Mouse (Mus musculus) bone marrow macrophage, adult 2 months (primary cell): Measurements from ENCODE around the gene Pla2g6. TPM values are rescaled to one million over a fixed set of nuclear protein-coding genes. Genes with fewer than 3 reads are reported as not detected.

Experiments used
- H3K27ac ChIP-seq: 2 replicates; pipeline ENCODE4 v1.5.1; 2012; ENCODE audit warnings: low read depth, low read length; ENCODE audit not compliant: insufficient read depth
- H3K4me1 ChIP-seq: 2 replicates; pipeline ENCODE4 v1.6.1; 2012; ENCODE audit warnings: low read length; ENCODE audit not compliant: control insufficient read depth, insufficient read depth
- H3K4me3 ChIP-seq: 2 replicates; pipeline ENCODE4 v1.5.1; 2012; ENCODE audit warnings: mild to moderate bottlenecking, low read length, moderate library complexity; ENCODE audit not compliant: insufficient read depth
- CTCF ChIP-seq: IDR thresholded peaks from 2 replicates; pipeline ENCODE4 v1.5.1; 2012; ENCODE audit warnings: low read depth, mild to moderate bottlenecking, low read length, moderate library complexity
- POLR2A ChIP-seq: IDR thresholded peaks from 2 replicates; pipeline ENCODE4 v1.6.1; 2012; ENCODE audit warnings: mild to moderate bottlenecking, low read depth, low read length, borderline replicate concordance
- polyA plus RNA-seq: library from polyadenylated mRNA; stranded (reverse); fragments of >200 nt; gene quantifications from 2 replicates; pipeline ENCODE4 v1.2.4, GENCODE M21; 2012; ENCODE audit not compliant: missing spikeins, insufficient read depth, insufficient read length

The Pla2g6 gene
- polyA plus RNA-seq, 1 experiment, result 4.5 TPM

DNA sequence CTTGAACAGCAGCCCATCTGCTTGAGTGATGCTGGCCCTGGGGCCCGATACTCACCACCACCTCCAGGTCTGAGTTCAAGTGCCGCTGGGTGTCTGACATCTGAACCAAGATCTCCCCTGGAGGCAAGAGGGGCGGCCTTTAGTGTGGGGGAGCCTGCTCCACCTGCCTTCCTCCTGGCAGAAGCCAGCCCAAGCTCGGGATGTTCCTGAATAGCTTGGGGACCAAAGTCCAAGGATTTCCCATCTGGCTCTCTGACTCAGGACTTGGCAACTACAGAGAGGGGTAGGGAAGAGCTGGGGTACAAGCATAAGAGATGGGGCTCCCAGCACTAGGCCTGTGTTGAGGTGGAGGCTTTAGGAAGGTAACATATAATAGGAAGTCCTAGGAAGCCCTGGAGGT is 44.8 kb downstream of the Pla2g6 start:
- H3K27ac ChIP-seq, result no peak overlapping the region
- H3K4me1 ChIP-seq, result peaks cover 11% of the 10 kb centered on the region
- TF ChIP-seq CTCF (no peak), POLR2A (no peak)
- H3K4me3 ChIP-seq, result no peak overlapping the region

DNA sequence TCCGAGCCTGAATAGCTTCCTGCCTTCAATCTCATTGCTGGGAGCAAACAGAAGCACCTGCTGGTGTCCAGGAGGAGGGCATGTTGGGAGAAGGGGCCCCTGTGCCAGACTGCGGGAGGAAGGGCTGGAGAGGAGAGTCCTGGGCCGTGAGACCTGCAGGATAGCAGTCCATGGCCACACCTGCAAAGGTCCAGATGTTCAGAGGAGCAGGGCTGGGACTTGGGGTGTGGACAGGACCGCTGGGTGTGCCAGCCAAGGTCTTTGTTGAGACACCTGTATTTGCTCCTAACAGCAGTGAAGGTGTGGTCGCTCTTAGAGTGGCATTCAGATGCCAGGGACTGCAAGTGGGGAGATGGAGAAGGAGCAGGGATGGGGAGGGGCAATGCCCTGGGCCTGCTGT is 45.8 kb downstream of the Pla2g6 start:
- TF ChIP-seq POLR2A (no peak), CTCF (no peak)
- Histone ChIP-seq H3K27ac (no peak overlapping the region), H3K4me1 (peaks cover 11% of the 10 kb centered on the region), H3K4me3 (no peak overlapping the region)

DNA sequence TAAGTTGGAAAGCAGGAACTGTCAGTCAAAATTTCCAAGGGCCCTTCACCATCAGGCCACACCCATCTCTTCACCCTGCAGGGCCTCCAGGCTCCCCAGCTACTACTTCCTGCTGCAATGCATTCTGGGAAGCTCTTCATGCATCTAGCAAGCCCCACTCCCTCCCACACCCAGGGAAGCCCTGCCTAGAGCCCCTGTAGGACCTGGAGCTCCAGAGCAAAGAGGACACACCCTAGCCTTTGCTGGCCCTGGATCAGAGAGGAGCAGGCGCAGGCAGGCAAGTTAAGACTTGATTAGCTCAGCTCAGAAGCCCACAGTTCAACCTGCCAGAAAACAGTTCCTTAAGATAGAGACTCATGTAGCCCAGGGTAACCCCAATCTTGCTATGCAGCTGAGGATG is 46.8 kb downstream of the Pla2g6 start:
- TF ChIP-seq CTCF (no peak), POLR2A (no peak)
- Histone ChIP-seq H3K27ac (no peak overlapping the region), H3K4me3 (no peak overlapping the region)

DNA sequence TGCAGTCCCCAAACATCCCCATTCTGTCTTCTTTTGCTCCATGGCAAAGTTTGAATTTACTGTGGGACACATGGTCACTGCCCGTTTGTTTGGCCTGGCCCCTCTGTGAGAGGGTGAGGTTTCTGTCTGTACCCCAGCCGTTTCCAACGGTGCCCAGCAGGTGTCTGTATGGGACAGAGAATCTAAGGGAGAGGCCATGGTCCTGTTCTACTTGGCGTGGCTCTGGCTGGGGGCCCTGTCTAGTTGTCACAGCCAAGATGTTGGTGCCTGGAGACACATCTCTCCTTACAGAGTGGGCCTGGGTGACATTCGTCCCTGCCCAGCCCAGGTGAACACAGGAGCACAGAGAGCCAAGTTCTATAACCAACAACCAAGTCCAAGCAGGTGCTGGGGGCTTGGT is 47.3 kb downstream of the Pla2g6 start:
- no peak for TF ChIP-seq POLR2A
- no peak for TF ChIP-seq CTCF
- H3K4me1 ChIP-seq, result peaks cover 11% of the 10 kb centered on the region
- no peak overlapping the region for H3K4me3 ChIP-seq
- H3K27ac ChIP-seq, result no peak overlapping the region

More for the DNA sequence above, 46.8 kb downstream of the Pla2g6 start:
- H3K4me1 ChIP-seq, result peaks cover 11% of the 10 kb centered on the region

DNA sequence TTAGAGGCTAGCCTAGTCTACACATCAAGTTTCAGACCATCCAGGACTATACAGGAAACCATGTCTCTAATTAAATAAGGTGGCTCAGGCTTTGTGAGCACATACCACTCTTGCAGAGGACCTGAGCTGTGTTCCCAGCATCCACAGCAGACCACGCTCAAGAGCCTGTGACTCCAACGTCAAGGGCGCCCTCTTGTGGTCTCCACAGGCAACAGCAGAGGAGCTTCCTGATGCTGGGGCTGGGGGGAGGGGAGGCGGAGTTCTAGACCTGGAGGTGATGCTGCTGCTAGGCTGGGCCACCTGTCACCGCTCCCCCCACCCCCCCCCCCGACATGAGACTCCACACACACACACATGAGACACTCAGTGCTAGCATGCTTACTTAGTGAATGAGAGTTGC is 48.0 kb downstream of the Pla2g6 start:
- TF ChIP-seq POLR2A (no peak), CTCF (peak; percentile 54; the same call in 1 of the 2 replicates)
- Histone ChIP-seq H3K4me1 (peaks cover 11% of the 10 kb centered on the region), H3K27ac (no peak overlapping the region), H3K4me3 (no peak overlapping the region)

DNA sequence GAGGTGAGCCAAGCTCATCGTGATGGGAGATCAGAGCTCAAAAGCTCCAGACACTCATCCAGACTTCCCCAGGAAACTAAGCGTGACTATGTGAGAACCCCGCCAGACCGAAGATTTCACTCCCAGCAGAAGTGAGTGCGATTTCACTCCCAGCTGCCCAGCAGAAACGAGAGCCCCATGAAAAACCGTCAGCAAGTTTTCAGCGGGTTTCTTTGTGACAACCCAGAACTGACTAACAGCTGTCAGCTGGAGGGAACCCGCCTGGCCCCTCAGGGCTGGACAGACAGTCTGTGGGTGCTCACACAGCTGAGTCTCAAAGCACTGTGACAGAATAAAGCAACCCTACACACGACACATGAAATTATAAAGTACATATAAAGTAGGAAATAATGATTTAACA is 50.5 kb downstream of the Pla2g6 start:
- Histone ChIP-seq H3K4me3 (no peak overlapping the region), H3K4me1 (peaks cover 11% of the 10 kb centered on the region), H3K27ac (no peak overlapping the region)
- TF ChIP-seq POLR2A, result no peak
- TF ChIP-seq CTCF, result no peak

DNA sequence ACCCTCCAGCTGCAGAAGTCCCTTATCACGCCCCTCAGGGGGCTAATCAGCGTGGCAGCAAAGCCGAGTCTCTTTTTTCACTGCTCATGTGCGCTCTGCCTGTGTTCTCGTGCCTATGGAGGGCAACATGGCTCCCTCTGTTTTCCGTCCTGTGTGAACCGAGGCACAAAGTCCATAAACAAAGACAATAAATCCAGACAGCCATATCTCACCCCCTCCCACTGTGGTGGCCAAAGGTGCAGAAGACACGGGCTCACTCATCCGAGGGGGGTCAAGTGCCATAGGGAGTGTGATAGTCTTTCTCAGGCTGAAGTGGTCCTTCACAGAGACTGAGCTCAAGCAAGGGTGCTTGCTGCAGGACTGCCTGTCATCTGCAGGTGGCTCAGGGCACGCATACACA is 55.2 kb downstream of the Pla2g6 start:
- H3K4me1 ChIP-seq, result peaks cover 5% of the 10 kb centered on the region; the same call in 1 of the 2 replicates
- H3K4me3 ChIP-seq, result no peak overlapping the region
- TF ChIP-seq POLR2A (no peak), CTCF (no peak)
- no peak overlapping the region for H3K27ac ChIP-seq

DNA sequence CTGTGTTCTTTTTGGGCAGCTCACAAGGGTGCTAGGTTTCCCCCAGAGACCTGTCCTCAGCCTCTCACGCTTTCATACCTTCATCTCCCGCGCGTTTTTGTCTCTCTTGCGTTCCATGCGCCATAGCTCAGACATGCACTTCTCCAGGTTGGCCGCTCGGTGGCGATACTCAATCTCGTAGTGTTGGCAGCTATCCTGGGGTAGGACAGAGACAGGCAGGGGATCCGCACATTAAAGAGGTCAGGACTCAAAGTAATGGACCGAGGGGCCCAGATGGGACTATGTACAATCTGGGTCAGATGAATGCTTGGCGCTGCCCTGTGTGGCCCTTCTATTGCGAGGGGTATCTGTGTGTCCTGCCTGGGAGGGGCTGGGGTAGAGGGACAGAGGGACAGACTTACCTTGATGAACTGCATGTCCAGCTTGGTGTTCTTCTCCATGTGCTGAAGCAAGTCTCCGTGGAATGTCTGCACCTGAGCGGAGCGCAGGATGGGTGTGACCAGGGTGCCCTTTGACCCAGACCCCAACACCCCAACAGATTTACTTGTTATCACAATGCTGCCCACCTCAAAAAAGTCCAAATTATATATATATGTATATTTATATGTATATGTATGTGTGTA is 57.0 kb downstream of the Pla2g6 start:
- Histone ChIP-seq H3K27ac (no peak overlapping the region), H3K4me3 (peak overlapping the region; percentile 60), H3K4me1 (peaks cover 16% of the 10 kb centered on the region)
- TF ChIP-seq POLR2A (no peak), CTCF (peak; percentile 63)

DNA sequence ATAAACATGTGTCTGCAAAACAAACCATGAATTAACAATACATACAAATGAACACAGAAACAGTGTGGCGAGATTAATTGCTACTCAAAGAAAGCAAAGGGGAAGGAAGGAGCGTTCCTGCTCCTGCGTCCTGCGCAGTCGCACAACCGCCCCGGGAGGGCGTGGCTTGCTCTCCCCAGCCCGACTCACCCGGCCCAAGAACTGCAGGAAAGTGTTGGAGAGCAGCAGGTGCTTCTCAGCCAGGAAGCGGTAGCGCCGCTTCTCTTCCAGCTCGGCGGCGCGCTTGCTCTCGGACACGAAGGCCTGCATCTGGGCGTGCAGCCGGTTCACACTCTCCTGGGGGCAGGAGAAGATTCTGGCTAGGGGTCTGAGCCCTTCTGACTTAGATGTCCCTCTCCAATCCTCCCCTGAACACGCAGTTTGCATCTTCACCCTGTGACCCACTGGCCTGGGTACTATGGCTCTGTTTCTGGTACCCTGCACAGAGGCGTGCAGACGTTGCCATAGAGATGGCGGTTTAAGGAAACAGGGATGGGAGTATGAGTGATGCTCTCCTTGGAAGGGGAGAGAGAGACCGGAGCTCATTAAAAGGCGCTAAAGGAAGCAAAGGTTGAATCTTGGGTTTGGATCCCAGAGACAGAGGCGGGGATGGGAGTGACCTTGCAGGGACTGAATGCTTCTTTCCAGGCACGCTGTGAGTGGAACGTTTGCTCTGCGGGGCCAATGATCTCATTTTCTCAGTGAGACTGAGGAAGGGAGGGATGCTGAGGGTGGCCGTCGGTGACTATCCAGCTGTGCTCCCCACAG is 57.7 kb downstream of the Pla2g6 start:
- no peak overlapping the region for H3K27ac ChIP-seq
- H3K4me3 ChIP-seq, result peak overlapping the region; percentile 60
- peaks cover 16% of the 10 kb centered on the region for H3K4me1 ChIP-seq
- no peak for TF ChIP-seq CTCF

DNA sequence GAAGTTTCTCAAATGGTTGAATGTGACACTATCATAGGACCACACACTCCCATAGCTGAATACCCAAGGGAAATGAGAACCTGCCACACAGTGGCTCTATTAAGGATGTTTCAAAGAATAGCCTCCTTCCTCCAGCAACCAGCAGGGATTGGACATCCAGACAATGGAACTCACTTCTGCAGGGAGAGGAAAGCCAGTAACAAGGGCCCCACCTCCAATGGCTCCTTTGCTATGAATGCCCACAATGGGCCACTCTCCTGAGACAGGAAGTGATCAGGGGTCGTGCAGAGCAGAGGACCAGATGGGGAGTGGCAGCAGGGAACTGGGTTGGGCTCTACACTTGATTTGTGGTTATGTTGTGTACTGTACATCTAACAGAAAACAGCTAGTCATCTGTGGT is 59.7 kb downstream of the Pla2g6 start:
- H3K4me1 ChIP-seq, result peaks cover 16% of the 10 kb centered on the region
- TF ChIP-seq CTCF (no peak), POLR2A (no peak)
- no peak overlapping the region for H3K4me3 ChIP-seq
- no peak overlapping the region for H3K27ac ChIP-seq

DNA sequence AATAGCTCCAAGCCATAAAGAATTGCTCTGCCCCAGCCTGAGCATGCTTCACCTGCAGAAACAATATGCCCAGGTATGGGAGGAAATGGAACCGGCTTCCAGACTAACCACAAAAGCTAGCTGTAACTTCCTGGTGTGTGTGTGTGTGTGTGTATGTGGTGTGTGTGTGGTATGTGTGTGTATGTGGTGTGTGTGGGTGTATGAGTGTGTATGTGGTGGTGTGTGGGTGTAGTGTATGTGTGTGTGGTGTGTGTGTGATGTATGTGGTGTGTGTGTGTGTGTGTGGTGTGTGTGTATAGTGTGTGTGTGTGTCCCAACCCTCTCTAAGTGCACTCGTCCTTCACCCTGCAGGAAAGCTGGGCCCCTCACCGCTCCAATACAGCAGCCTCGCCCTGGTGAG is 62.8 kb downstream of the Pla2g6 start:
- Histone ChIP-seq H3K4me1 (peaks cover 13% of the 10 kb centered on the region), H3K4me3 (no peak overlapping the region), H3K27ac (no peak overlapping the region)
- TF ChIP-seq POLR2A (no peak), CTCF (no peak)
